Mouse (Mus musculus) macrophage (primary cell): ENCODE measurements around the gene Pim3. TPM values are rescaled to one million over a fixed set of nuclear protein-coding genes. Genes with fewer than 3 reads are reported as not detected.

Source experiments
- H3K27ac ChIP-seq: fragments of 350-480 bp; formaldehyde crosslinking; 2 replicates; pipeline ENCODE4 v1.9.0; 2021
- H3K36me3 ChIP-seq: fragments of 350-480 bp; formaldehyde crosslinking; 2 replicates; pipeline ENCODE4 v1.9.0; 2021; ENCODE audit errors: inconsistent target
- H3K4me3 ChIP-seq: fragments of 350-480 bp; formaldehyde crosslinking; 2 replicates; pipeline ENCODE4 v1.9.0; 2021; ENCODE audit errors: inconsistent target
- H3K79me2 ChIP-seq: fragments of 350-480 bp; formaldehyde crosslinking; 2 replicates; pipeline ENCODE4 v1.9.0; 2021; ENCODE audit errors: inconsistent target
- WGBS: methylation state at CpG from one replicate; pipeline ENCODE4 v1.1.7; 2026; ENCODE audit warnings: inconsistent platforms; ENCODE audit not compliant: missing documents; 5-methylcytosine and 5-hydroxymethylcytosine counted together
- polyA plus RNA-seq: library from polyadenylated mRNA; stranded (reverse); fragments of 250-400 nt; gene quantifications from 3 replicates; pipeline ENCODE4 v1.2.4, GENCODE M21; 2018; ENCODE audit warnings: inconsistent platforms

Pim3 gene
- polyA plus RNA-seq, 1 experiment from 2014 or later = 2.9 TPM

GRCm38 (mm10) chr15:88843486-88844097 lies 18.4 kb upstream of the Pim3 start:
- no peaks in the 10 kb centered on the region for H3K79me2 ChIP-seq
- 50% methylated on average over 7 of the region's 8 CpGs for WGBS
- no peak overlapping the region for H3K4me3 ChIP-seq
- no peak overlapping the region for H3K27ac ChIP-seq
- no peaks in the 10 kb centered on the region for H3K36me3 ChIP-seq

GRCm38 (mm10) chr15:88844966-88845365 lies 17.0 kb upstream of the Pim3 start:
- no peaks in the 10 kb centered on the region for H3K36me3 ChIP-seq
- H3K27ac ChIP-seq = no peak overlapping the region
- no peaks in the 10 kb centered on the region for H3K79me2 ChIP-seq
- H3K4me3 ChIP-seq = no peak overlapping the region
- WGBS = 98% methylated on average over 7 of the region's 7 CpGs

- 100% methylated on average over 1 of the region's 1 CpGs for WGBS
- Histone ChIP-seq H3K36me3 (no peaks in the 10 kb centered on the region), H3K4me3 (no peak overlapping the region)
Measured at GRCm38 (mm10) chr15:88848661-88849060, 13.3 kb upstream of the Pim3 start.

GRCm38 (mm10) chr15:88849621-88850020 lies 12.4 kb upstream of the Pim3 start:
- H3K4me3 ChIP-seq = no peak overlapping the region
- 86% methylated on average over 2 of the region's 2 CpGs for WGBS
- no peaks in the 10 kb centered on the region for H3K36me3 ChIP-seq
- H3K79me2 ChIP-seq = no peaks in the 10 kb centered on the region
- no peak overlapping the region for H3K27ac ChIP-seq

More at GRCm38 (mm10) chr15:88848661-88849060, 13.3 kb upstream of the Pim3 start:
- H3K27ac ChIP-seq = no peak overlapping the region
- H3K79me2 ChIP-seq = no peaks in the 10 kb centered on the region

- Histone ChIP-seq H3K79me2 (no peaks in the 10 kb centered on the region), H3K27ac (no peak overlapping the region), H3K36me3 (no peaks in the 10 kb centered on the region), H3K4me3 (no peak overlapping the region)
- 89% methylated on average over 10 of the region's 10 CpGs for WGBS
Measured at GRCm38 (mm10) chr15:88850146-88850826, 11.7 kb upstream of the Pim3 start.

- H3K27ac ChIP-seq = no peak overlapping the region
- H3K4me3 ChIP-seq = no peak overlapping the region
- WGBS = 88% methylated on average over 3 of the region's 3 CpGs
- H3K36me3 ChIP-seq = no peaks in the 10 kb centered on the region
- no peaks in the 10 kb centered on the region for H3K79me2 ChIP-seq
Measured at GRCm38 (mm10) chr15:88851076-88851475, 10.9 kb upstream of the Pim3 start.

GRCm38 (mm10) chr15:88851507-88852149 lies 10.4 kb upstream of the Pim3 start:
- Histone ChIP-seq H3K4me3 (no peak overlapping the region), H3K79me2 (no peaks in the 10 kb centered on the region), H3K27ac (no peak overlapping the region), H3K36me3 (no peaks in the 10 kb centered on the region)
- 90% methylated on average over 9 of the region's 10 CpGs for WGBS

GRCm38 (mm10) chr15:88853106-88853505 lies 8.9 kb upstream of the Pim3 start:
- H3K36me3 ChIP-seq = no peaks in the 10 kb centered on the region
- 94% methylated on average over 9 of the region's 9 CpGs for WGBS
- H3K4me3 ChIP-seq = no peak overlapping the region
- H3K27ac ChIP-seq = no peak overlapping the region
- H3K79me2 ChIP-seq = no peaks in the 10 kb centered on the region

- Histone ChIP-seq H3K27ac (no peak overlapping the region), H3K36me3 (no peaks in the 10 kb centered on the region), H3K79me2 (no peaks in the 10 kb centered on the region), H3K4me3 (no peak overlapping the region)
- 51% methylated on average over 6 of the region's 6 CpGs for WGBS
Measured at GRCm38 (mm10) chr15:88854119-88854968, 7.6 kb upstream of the Pim3 start.

- Histone ChIP-seq H3K79me2 (no peaks in the 10 kb centered on the region), H3K27ac (no peak overlapping the region), H3K36me3 (no peaks in the 10 kb centered on the region), H3K4me3 (no peak overlapping the region)
- WGBS = 67% methylated on average over 13 of the region's 15 CpGs
Measured at GRCm38 (mm10) chr15:88854969-88855830, 6.8 kb upstream of the Pim3 start.

GRCm38 (mm10) chr15:88855896-88856417 lies 6.0 kb upstream of the Pim3 start:
- WGBS = 75% methylated on average over 6 of the region's 6 CpGs
- Histone ChIP-seq H3K27ac (no peak overlapping the region), H3K79me2 (no peaks in the 10 kb centered on the region), H3K4me3 (no peak overlapping the region), H3K36me3 (no peaks in the 10 kb centered on the region)

GRCm38 (mm10) chr15:88856613-88857012 lies 5.4 kb upstream of the Pim3 start:
- H3K27ac ChIP-seq = no peak overlapping the region
- H3K36me3 ChIP-seq = no peaks in the 10 kb centered on the region
- no peaks in the 10 kb centered on the region for H3K79me2 ChIP-seq
- 83% methylated on average over 5 of the region's 5 CpGs for WGBS
- no peak overlapping the region for H3K4me3 ChIP-seq

GRCm38 (mm10) chr15:88857361-88857760 lies 4.6 kb upstream of the Pim3 start:
- Histone ChIP-seq H3K79me2 (no peaks in the 10 kb centered on the region), H3K4me3 (no peak overlapping the region), H3K36me3 (no peaks in the 10 kb centered on the region), H3K27ac (no peak overlapping the region)
- 86% methylated on average over 7 of the region's 7 CpGs for WGBS

- Histone ChIP-seq H3K4me3 (no peak overlapping the region), H3K36me3 (no peaks in the 10 kb centered on the region), H3K27ac (no peak overlapping the region), H3K79me2 (no peaks in the 10 kb centered on the region)
- 87% methylated on average over 3 of the region's 3 CpGs for WGBS
Measured at GRCm38 (mm10) chr15:88858141-88858541, 3.8 kb upstream of the Pim3 start.
